Mouse (Mus musculus) CD4-positive, CD25-positive, alpha-beta regulatory T cell, adult 4 months (primary cell): ENCODE data around the gene Me1. TPM values are rescaled to one million over a fixed set of nuclear protein-coding genes. Genes with fewer than 3 reads are reported as not detected.
A peak's percentile ranks its signal among the peaks of the same experiment; 100 is the strongest.
"Not testable (repeated sequence)": the region's sequence is repeated elsewhere in the genome, so short reads cannot be mapped to it uniquely, and the experiment has no call there.

Source experiments
- ATAC-seq: one replicate; pipeline ENCODE4 v1.8.0; 2017
- polyA plus RNA-seq, 2 experiments: library from polyadenylated mRNA; unstranded; fragments of 100-300 nt; shearing (Covaris generic); gene quantifications; one replicate each; pipeline ENCODE4 v1.2.1; 2017

Gene Me1
- polyA plus RNA-seq, 2 experiments from 2014 or later, result not detected

DNA sequence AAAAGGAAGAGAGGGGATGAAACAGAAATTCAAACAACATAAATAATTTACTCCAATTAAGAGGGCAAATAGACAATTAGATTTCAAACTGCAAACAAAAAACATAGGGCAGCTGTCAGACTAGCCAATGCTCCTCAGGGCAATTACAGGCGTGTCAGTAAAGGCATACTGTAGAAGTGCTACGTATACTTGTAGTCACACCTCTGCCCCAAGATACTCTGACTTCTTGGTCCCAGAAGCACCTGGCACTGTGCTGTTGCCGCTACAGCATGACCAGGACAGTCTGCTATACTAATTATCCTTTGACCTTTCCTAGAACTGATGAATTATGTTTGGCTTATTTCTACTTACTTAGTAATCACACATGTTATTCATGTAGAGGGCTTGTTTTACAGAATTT lies 44.5 kb downstream of the Me1 start:
- ATAC-seq, result no peak

DNA sequence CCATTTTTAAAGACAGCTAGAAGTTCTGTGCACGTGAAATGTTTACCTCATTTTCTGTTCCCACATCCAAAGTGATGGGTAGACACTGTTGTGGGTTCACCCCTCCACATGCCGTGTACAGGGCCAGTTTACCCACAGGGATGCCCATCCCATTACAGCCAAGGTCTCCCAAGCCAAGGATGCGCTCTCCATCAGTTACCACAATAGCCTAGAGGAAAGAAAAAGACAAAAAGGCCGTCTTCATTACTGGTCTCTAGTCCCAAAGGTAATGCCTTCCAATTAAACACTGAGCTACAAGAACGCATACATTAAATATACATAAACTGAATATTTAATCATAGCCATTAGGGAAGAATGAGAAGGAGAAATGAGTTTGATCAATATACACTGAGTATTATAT lies 44.9 kb downstream of the Me1 start:
- ATAC-seq, result no peak

- ATAC-seq, result no peak
Measured at GRCm38 (mm10) chr9:86647931-86648550, 47.7 kb downstream of the Me1 start.

DNA sequence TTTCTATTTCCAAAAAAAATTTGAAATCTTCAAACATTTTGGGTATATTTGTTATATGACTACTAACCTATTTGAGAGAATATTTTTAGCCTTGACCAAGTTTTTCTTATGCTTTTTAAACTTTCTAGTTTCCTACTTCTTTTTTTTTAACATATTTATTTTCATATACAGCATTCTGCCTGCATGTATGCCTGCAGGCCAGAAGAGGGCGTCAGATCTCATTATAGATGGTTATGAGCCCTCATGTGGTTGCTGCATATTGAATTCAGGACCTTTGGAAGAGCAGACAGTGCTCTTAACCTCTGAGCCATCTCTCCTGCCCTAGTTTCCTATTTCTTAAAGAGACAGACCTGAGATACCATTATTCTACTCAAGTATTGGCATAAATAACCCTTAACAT lies 48.9 kb downstream of the Me1 start:
- no peak for ATAC-seq

DNA sequence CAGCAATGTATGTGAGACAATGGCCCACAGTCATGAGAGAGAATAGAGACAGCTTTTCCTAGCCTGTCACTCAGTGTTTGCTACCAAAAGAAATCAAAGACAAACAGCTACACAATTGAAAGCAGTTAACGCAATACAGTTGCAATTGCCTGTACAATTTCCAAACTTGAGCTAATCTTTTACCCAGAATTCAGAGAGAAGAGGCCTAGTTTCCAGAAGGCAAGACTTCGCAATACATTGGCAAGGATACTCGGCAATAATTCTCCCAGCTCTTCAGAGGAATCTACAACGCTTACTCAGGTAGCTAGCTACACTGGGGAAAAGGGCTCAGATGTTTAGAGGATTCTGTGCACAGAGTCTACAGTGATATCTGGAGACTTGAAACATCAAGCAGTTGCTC lies 52.3 kb downstream of the Me1 start:
- no peak for ATAC-seq

DNA sequence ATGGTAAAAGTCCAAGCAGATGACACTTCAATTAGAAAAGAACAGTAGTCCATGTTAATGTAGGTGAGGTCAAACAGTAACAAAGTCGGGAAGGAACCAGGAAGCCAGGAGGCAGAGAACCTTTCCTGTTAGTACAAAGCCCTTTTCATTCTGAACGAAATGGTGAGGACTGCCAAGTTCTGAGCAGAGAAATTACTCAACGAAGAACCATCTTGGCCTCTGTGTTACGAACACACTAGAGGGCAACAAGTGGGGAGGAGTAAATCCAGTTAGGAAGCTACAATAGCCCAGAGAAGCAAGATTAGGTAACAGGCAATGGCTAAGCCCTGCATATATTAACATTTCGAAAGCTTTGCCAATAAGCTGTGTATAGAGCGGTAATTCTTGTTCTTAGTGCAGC lies 57.0 kb downstream of the Me1 start:
- ATAC-seq, result no peak

DNA sequence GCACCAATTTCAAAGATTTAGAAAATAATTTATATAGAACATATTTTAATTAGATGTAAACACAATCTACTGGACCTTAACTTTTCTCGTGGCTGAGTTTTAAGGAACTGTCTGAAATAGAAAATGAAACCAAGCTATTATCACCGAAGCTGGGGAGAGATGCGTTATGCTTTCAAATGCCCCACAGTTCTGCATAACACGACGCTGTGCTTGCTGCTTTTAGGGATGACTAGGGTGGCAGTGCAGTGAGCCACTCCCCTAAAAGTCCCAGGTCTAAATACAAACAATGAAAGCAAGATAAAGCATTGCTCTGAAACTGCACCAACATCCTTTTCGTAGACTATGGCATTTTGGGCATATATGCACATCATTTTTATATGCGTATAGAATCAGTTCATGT lies 64.6 kb downstream of the Me1 start:
- ATAC-seq, result peak; percentile 96

DNA sequence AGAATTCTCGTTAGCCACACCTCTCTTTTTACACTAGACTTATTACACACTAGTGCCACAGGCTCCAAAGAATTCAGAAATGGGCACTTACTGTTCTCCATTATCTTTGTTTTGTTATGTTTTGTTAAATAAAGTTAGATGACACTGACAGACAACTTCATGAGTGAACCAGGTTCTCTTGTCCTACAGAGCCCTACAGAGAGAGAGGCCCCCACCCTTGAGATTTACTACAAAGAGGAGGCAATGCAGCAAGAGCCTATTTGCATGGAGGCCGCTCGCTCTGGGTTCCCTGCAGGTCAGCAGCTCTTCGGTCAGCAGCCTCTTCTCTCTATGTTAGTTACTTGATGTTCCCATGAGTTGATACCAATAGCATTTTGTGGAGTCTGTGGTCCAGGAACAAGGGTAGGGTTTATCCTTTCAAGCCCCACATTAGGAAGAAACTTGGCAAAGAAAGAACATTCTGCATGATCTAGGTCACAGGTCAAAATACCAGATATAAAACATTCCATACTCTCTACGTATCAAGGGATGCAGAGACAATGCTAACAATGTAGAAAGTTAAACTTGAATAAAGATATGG lies 65.3 kb downstream of the Me1 start:
- ATAC-seq, result no peak

DNA sequence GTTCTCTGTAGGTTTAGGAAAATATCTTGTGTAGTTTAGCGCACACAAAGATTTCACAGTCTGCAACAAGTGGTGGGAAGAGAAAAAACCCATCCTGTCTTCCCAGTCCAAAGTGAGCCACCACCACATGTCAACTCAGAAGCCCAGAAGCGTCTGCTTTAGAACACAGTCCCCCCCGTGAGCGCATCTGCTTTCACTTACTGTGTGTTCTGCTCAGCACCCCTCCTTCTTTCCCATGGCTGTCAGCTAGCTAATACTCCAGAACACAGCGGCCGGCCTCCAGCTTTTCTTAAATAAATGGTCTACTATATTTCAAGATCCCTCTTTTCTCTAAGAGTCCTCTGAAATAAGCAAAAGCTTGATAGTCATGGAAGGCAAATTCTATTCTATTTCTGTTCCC lies 66.4 kb downstream of the Me1 start:
- no peak for ATAC-seq

- ATAC-seq, result no peak
Measured at GRCm38 (mm10) chr9:86627745-86628496, 67.8 kb downstream of the Me1 start.

DNA sequence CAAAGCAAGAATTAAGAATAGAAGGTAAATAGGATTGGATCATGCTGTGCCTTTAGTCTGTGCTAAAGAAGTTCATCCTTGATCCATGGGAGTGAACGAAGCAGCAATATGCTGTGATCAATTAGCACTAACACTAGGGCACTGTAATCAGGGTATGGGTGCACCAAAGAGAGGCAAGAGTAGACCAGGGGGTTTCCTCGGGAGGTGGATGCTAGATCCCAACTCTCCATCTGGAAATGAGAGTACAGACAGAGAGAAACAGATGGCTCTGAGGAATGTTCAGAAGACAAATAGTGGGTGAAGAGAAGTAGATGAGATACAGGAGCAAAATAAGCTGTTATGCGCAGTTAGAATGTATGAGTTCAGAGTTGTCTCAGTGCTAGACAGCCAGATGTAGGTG lies 68.8 kb downstream of the Me1 start:
- no peak for ATAC-seq

DNA sequence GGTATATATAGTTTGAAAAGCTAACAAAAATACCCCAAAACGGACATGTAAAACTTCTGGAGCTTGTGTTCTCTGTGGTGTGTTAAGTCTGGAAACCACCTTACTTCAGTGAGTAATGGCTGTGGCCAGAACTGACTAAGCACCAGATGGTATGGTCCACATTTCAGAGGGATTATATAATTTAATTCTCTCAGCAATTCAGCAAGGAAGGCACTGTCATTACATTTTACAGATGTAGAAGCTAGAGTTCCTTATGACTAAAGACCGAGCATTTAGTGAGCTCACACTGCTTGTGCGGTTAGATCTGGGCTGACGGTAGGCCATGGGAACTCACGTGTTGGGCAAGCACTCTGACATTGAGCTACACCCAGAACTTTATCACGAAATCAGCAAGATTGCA lies 71.0 kb downstream of the Me1 start:
- peak; percentile 63 for ATAC-seq

GRCm38 (mm10) chr9:86624039-86624438 lies 71.7 kb downstream of the Me1 start:
- ATAC-seq, result peak; percentile 68

DNA sequence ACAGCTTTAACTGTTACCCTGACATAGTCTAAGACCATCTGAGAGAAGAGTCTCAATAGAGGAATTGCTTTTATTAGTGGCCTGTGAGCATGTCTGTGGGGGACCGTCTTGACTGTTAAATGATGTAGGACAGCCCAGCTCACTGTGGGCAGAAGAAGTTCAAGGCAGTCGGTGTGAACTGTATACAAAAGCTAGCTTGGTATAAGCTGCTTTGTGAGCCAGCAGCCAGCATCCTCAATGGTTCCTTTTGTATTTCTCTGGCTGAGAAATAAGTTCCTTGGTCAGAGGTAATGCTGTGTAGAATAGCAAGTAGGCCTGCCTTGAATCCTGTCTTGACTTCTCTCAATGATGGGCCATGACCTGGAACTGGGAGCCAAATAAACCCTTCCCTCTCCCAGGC lies 73.7 kb downstream of the Me1 start:
- no peak for ATAC-seq

DNA sequence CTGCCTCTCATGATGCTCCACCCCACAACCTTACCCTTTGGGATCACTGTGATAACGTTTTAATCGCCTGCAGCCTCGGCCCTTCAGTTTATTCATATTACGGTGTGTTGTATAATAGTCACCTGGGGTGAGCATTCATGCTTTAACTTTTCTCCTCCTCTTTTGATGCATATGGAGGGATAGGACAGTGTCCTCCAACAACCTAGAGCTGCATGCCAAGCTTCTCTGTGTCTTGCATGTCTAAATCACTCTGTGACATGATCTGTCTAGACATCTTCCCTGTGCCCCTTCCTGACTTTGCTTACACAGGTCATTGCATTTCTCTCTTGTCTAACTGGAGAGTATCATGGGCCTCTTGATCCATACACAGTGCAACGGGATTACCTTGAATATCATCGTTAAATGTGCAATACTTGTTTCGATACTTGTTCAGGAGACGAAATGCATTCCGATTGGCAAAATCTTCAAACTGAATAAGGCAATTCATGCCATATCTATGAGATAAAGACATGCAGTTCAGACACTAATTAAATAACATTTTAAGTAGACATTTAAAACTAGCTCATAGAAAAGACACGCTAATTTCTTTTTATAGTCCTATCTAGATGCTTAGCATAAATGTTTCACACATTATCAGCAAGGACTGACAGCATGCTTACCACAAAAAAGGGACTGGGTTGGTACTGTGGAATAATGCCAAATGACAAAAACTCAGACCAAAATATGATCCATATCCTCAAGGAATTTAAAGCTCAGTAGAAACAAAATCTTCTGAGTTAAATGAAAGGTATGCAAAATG lies 76.2 kb downstream of the Me1 start:
- no peak for ATAC-seq

GRCm38 (mm10) chr9:86617837-86618492 lies 77.8 kb downstream of the Me1 start:
- peak; percentile 92 for ATAC-seq

- no peak for ATAC-seq
Measured at GRCm38 (mm10) chr9:86615765-86616164, 80.0 kb downstream of the Me1 start.

DNA sequence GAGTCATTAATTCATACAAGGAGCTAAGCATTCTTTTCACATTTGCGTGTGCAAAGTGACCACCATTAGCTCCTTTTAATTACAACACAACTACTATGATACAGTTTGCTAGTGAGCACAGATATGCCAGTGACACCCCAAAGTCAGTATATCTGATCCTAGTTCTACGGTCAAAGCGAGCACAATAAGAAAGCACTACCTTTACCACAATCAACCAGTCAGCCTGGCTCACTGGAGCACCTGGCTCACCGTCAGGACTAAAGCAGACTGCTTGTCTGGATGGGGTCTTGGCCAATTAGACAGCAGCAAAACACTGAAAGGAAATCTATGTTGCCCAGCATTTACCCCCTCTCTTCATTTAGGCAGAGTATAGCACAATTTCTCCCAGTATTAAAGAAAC lies 83.7 kb downstream of the Me1 start:
- no peak for ATAC-seq

- ATAC-seq, result no peak
Measured at GRCm38 (mm10) chr9:86605776-86606175, 90.0 kb downstream of the Me1 start.

DNA sequence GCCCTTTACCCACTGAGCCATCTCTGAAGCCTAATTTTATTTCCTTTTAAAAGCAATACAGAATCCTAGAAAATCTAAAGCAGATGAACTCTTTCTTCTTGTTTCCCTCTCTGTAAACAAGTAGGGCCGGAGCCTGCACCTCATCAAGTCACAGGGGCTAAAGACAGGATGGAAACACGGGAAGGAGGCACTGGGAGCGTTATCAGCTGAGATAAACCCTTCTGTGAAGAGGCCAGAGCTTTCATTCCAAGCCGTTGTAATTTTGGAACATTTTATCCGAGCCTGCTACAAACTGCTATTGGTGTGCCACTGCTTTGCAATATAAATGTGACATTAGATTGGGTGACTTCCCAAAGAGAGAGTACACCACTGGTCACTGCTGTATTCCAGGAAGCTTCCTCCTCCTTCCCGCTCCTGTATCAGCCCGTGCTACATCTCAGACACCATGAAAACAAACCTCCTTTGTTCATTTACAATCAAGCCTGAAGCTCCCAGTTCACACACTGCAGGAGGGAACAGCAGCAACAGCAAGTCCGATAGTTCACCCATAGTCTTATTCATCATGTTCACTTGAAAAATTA lies 95.9 kb downstream of the Me1 start:
- no peak for ATAC-seq

DNA sequence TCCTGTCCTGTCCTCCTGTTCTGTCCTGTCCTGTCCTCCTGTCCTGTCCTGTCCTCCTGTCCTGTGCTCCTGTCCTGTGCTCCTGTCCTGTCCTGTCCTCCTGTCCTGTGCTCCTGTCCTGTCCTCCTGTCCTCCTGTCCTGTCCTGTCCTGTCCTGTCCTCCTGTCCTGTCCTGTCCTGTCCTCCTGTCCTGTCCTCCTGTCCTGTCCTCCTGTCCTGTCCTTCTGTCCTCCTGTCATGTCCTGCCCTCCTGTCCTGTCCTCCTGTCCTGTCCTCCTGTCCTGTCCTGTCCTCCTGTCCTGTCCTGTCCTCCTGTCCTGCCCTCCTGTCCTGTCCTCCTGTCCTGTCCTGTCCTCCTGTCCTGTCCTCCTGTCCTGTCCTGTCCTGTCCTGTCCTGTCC lies 98.8 kb downstream of the Me1 start:
- not testable (repeated sequence) for ATAC-seq

- ATAC-seq, result not testable (repeated sequence)
Measured at GRCm38 (mm10) chr9:86594357-86594767, 101.4 kb downstream of the Me1 start.
